Mouse (Mus musculus): ENCODE measurements around the gene Rpl36-ps4.
"Not testable (repeated sequence)": the region's sequence is repeated elsewhere in the genome, so short reads cannot be mapped to it uniquely, and the experiment has no call there.

Gene Rpl36-ps4

GRCm38 (mm10) chr17:87948965-87949584 is 28.3 kb downstream of the Rpl36-ps4 start:
- DNase-seq: peak; percentile 76

- DNase-seq: not testable (repeated sequence)
Observed at GRCm38 (mm10) chr17:87954618-87955124, 33.9 kb downstream of the Rpl36-ps4 start.

GRCm38 (mm10) chr17:87957096-87957840 is 36.5 kb downstream of the Rpl36-ps4 start:
- DNase-seq: no peak

GRCm38 (mm10) chr17:87958283-87958682 is 37.5 kb downstream of the Rpl36-ps4 start:
- DNase-seq: no peak

GRCm38 (mm10) chr17:87959406-87959805 is 38.6 kb downstream of the Rpl36-ps4 start:
- DNase-seq: not testable (repeated sequence)

GRCm38 (mm10) chr17:87959931-87960330 is 39.2 kb downstream of the Rpl36-ps4 start:
- DNase-seq: not testable (repeated sequence)

- DNase-seq: no peak
Observed at GRCm38 (mm10) chr17:87963081-87964075, 42.6 kb downstream of the Rpl36-ps4 start.

GRCm38 (mm10) chr17:87968483-87968926 is 47.7 kb downstream of the Rpl36-ps4 start:
- not testable (repeated sequence) for DNase-seq
